Mouse (Mus musculus) heart, embryonic 14.5 days (tissue): ENCODE results near the gene Cd72. TPM values are rescaled to one million over a fixed set of nuclear protein-coding genes. Genes with fewer than 3 reads are reported as not detected.

Source experiments
- ATAC-seq: fragments of 200-750 bp; cut with Nextera tagmentation; 2 replicates; pipeline ENCODE4 v1.8.0; 2017; ENCODE audit warnings: low read depth, moderate TSS enrichment; ENCODE audit not compliant: insufficient number of reproducible peaks, insufficient read depth, low FRiP score
- H3K27ac ChIP-seq, 2 experiments: fragments of 200-500 bp in 1 of 2; fragments of 300-500 bp in 1 of 2; sonication (generic) in 1 of 2; replicated peaks in 1 of 2; 2 replicates each; pipeline ENCODE4 v1.5.1; 2012 to 2014; ENCODE audit warnings: low read depth in 2 of 2, low read length in 2 of 2, control low read depth in 1 of 2, mild to moderate bottlenecking in 1 of 2, mixed read lengths in 1 of 2; ENCODE audit not compliant: control insufficient read depth in 1 of 2, insufficient read depth in 1 of 2
- H3K27me3 ChIP-seq: fragments of 300-500 bp; sonication (generic); 2 replicates; pipeline ENCODE4 v1.6.1; 2014; ENCODE audit warnings: mild to moderate bottlenecking, low read length, control low read depth; ENCODE audit not compliant: control insufficient read depth, insufficient read depth
- H3K36me3 ChIP-seq: fragments of 300-500 bp; sonication (generic); 2 replicates; pipeline ENCODE4 v1.6.1; 2014; ENCODE audit warnings: mild to moderate bottlenecking, control low read depth, low read length, mixed read lengths; ENCODE audit not compliant: control insufficient read depth, insufficient read depth
- H3K4me1 ChIP-seq, 2 experiments: fragments of 200-500 bp in 1 of 2; fragments of 300-500 bp in 1 of 2; sonication (generic) in 1 of 2; 2 replicates each; pipeline ENCODE4 v1.6.1; 2012 to 2014; ENCODE audit warnings: low read length in 2 of 2, control low read depth in 1 of 2, mixed read lengths in 1 of 2; ENCODE audit not compliant: control insufficient read depth in 2 of 2, insufficient read depth in 2 of 2
- H3K4me2 ChIP-seq: fragments of 300-500 bp; sonication (generic); 2 replicates; pipeline ENCODE4 v1.6.1; 2014; ENCODE audit warnings: mild to moderate bottlenecking, low read length
- H3K4me3 ChIP-seq, 2 experiments: fragments of 200-500 bp in 1 of 2; fragments of 300-500 bp in 1 of 2; sonication (generic) in 1 of 2; 2 replicates each; pipeline ENCODE4 v1.5.1; 2012 to 2014; ENCODE audit warnings: low read length in 2 of 2, mild to moderate bottlenecking in 2 of 2, control low read depth in 1 of 2, low read depth in 1 of 2, moderate library complexity in 1 of 2; ENCODE audit not compliant: control insufficient read depth in 1 of 2, insufficient read depth in 1 of 2
- H3K9ac ChIP-seq: fragments of 300-500 bp; sonication (generic); 2 replicates; pipeline ENCODE4 v1.6.1; 2014; ENCODE audit warnings: mild to moderate bottlenecking, low read length
- H3K9me3 ChIP-seq: fragments of 300-500 bp; sonication (generic); 2 replicates; pipeline ENCODE4 v1.6.1; 2016; ENCODE audit warnings: low read length, control low read depth; ENCODE audit not compliant: control insufficient read depth
- WGBS: fragments of 180-500 bp; shearing (Covaris S2); extraction: QIAGEN DNeasy Blood & Tissue Kit; methylation state at CpG from one replicate; pipeline ENCODE4 v1.1.7; 2014; 5-methylcytosine and 5-hydroxymethylcytosine counted together
- polyA plus RNA-seq: library from polyadenylated mRNA; unstranded; fragments of >200 nt; fragmentation: Nextera tagmentation; extraction: Ambion mirVana; gene quantifications from 2 replicates; pipeline ENCODE4 v1.2.1, GENCODE M21; 2014

Cd72 gene
- polyA plus RNA-seq, 1 experiment from 2014 or later = 3.1 TPM

DNA sequence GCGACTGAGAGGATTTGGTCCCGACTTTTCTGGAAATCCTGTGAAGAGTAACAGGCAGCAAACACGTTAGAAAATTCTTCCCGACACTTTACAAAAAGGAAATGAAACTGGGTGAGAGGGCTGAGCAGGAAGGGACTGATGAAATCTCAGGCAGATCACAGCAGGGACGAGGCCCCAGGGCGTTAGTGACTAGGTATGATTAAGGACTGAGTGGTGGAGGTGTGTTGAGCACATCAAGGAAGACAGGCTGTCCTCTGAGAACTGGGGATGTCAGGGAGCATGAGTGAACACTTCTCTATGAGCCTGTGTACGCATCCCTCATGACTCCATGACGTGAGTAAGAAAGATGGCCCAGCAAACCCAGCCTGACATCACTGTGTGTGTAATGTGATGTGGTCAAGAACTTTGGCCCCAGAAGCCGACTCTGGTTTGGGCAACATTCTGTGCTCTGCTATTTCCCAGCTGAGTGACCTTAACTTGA lies 34.6 kb downstream of the Cd72 start:
- no peaks in the 10 kb centered on the region for H3K27me3 ChIP-seq
- H3K4me2 ChIP-seq = no peak overlapping the region
- peaks cover 69% of the 10 kb centered on the region for H3K36me3 ChIP-seq
- no peaks in the 10 kb centered on the region for H3K9me3 ChIP-seq
- no peak for ATAC-seq
- H3K4me1 ChIP-seq = peaks cover 6 to 24% of the 10 kb centered on the region in 2 experiments; a peak in 3 of 4 replicates
- no peak overlapping the region for H3K4me3 ChIP-seq
- 0 out of 4 replicates have a peak overlapping the region, but pooled peaks of 1 of the 2 experiments have one; percentile 1 for H3K27ac ChIP-seq
- WGBS = 62% methylated on average over 9 of the region's 9 CpGs
- no peak overlapping the region for H3K9ac ChIP-seq

DNA sequence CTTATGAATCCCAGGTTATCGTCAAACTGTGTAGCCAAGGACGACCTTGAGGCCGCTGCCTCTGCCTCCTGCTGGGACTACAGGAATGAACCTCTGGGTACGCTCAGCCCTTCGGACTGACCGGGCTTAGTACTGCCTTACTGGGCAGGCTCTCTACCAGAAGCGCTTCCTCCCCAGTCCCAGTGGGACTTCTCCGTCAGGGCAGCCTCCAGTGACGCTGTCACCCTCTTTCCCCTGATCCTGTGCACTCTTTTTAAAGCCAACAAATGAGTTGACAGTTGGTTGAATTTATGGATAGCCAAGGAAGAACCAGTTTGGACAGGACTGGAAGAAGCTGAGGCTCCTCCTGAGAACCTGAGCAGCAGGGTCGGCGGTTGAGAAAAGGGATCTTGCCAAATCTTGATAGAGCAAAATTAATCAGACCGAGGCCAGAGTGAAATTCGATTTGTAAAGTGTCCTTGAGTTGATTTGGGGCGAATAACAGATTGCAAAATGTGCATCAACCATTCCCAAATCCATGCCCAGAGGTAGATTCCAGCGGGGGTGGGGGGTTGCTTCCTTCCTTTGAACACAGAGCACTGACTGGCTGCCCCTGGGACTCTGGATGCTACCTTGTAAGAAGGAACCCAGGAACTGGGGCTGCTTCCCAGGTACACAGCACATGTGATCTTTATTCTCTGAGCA lies 35.3 kb downstream of the Cd72 start:
- H3K4me3 ChIP-seq = no peak overlapping the region
- ATAC-seq = no peak
- H3K9ac ChIP-seq = no peak overlapping the region
- H3K36me3 ChIP-seq = peaks cover 68% of the 10 kb centered on the region
- 49% methylated on average over 15 of the region's 15 CpGs for WGBS
- H3K4me2 ChIP-seq = no peak overlapping the region
- H3K9me3 ChIP-seq = no peaks in the 10 kb centered on the region
- peaks cover 6 to 24% of the 10 kb centered on the region in 2 experiments; a peak in 3 of 4 replicates for H3K4me1 ChIP-seq
- no peaks in the 10 kb centered on the region for H3K27me3 ChIP-seq
- no peak overlapping the region for H3K27ac ChIP-seq

DNA sequence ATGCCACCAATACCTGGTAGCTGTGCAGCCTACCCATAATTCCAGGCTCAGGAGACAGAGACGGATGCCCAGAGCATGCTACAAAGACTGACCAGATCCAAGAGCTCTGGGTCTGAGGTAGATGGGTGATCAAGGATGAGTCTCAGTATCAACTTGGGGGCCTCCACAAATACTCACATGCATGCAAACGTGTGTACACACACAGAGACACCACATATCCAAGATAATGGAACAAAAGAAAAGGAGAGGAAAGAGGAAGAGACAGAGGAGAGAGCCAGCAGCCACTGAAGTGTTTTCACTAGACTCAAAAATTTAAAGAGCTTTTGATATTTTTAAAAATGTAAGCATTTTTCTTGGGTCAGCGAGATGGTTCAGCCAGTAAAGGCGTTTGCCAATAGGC lies 36.0 kb downstream of the Cd72 start:
- Histone ChIP-seq H3K4me2 (no peak overlapping the region), H3K4me1 (peaks cover 6 to 24% of the 10 kb centered on the region in 2 experiments; a peak in 3 of 4 replicates), H3K9ac (no peak overlapping the region), H3K27ac (no peak overlapping the region), H3K9me3 (no peaks in the 10 kb centered on the region), H3K36me3 (peaks cover 61% of the 10 kb centered on the region), H3K4me3 (no peak overlapping the region), H3K27me3 (no peaks in the 10 kb centered on the region)
- 76% methylated on average over 4 of the region's 4 CpGs for WGBS
- no peak for ATAC-seq

DNA sequence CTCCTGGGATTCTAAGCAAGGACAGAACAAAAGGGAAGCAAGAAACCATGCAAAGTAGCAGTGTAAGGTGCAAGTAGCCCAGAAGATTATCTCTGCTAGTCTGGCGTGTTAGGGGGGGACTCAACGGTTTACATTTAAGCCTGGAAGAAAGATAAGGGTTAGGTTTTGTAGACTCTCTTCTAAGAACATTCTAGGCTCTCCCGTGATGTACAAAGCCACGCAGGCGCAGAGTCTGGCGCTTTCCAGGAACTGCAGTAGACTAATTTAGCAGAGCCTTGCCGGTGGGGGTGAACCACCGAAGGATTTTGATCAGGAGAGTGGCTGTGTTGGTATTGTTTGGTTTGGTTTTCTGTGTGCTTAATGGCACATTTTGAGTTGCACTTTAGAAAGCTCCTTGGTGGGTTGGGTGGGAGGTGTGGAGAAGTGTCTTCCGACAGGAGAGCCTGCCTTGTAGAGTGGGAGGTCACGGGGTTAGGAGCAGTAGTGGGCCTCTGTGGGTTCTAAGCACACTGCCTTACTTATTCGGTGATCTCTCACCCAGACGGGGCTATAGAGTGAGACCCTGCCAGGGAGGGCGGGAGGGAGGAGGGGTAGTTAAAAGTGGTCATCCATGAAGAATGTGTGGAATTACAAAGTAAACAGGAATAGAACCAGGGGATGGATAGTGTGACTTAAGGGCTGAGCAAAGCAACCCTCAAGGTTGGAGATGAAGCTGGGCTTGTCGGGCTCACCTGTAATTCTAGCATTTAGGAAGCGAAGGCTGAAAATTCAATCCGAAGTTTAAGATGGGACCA lies 37.0 kb downstream of the Cd72 start:
- Histone ChIP-seq H3K27me3 (no peaks in the 10 kb centered on the region), H3K36me3 (peaks cover 51% of the 10 kb centered on the region), H3K4me1 (peaks cover 8 to 24% of the 10 kb centered on the region in 2 experiments; a peak in 3 of 4 replicates), H3K9me3 (no peaks in the 10 kb centered on the region), H3K27ac (peak overlapping the region; percentile 41 to 49; a peak in 2 of 4 replicates), H3K4me3 (no peak overlapping the region), H3K4me2 (no peak overlapping the region), H3K9ac (no peak overlapping the region; the same call in 1 of the 2 replicates)
- ATAC-seq = no peak
- 59% methylated on average over 16 of the region's 16 CpGs for WGBS

DNA sequence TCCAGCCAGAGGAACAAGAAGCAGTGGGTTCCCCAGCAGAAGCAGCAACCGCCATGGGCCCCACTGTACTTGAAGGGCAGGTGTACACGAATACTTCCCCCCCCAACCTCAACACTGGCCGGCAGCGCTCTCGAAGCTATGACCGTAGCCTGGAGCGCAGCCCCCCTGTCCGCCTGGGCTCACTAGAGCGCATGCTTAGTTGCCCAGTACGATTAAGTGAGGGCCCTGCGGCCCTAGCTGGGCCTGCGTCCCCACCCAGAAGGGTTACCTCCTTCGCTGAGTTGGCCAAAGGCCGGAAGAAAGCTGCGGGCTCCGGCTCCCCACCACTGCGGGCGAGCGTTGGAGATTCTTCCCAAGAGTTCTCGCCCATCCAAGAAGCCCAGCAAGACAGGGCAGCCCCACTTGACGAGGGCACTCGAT lies 38.3 kb downstream of the Cd72 start:
- H3K4me1 ChIP-seq = peaks cover 8 to 24% of the 10 kb centered on the region in 2 experiments; a peak in 3 of 4 replicates
- H3K27me3 ChIP-seq = no peaks in the 10 kb centered on the region
- no peak overlapping the region for H3K4me3 ChIP-seq
- no peaks in the 10 kb centered on the region for H3K9me3 ChIP-seq
- H3K36me3 ChIP-seq = peaks cover 39% of the 10 kb centered on the region
- WGBS = 94% methylated on average over 22 of the region's 22 CpGs
- no peak overlapping the region for H3K4me2 ChIP-seq
- no peak for ATAC-seq
- no peak overlapping the region for H3K27ac ChIP-seq
- no peak overlapping the region for H3K9ac ChIP-seq

DNA sequence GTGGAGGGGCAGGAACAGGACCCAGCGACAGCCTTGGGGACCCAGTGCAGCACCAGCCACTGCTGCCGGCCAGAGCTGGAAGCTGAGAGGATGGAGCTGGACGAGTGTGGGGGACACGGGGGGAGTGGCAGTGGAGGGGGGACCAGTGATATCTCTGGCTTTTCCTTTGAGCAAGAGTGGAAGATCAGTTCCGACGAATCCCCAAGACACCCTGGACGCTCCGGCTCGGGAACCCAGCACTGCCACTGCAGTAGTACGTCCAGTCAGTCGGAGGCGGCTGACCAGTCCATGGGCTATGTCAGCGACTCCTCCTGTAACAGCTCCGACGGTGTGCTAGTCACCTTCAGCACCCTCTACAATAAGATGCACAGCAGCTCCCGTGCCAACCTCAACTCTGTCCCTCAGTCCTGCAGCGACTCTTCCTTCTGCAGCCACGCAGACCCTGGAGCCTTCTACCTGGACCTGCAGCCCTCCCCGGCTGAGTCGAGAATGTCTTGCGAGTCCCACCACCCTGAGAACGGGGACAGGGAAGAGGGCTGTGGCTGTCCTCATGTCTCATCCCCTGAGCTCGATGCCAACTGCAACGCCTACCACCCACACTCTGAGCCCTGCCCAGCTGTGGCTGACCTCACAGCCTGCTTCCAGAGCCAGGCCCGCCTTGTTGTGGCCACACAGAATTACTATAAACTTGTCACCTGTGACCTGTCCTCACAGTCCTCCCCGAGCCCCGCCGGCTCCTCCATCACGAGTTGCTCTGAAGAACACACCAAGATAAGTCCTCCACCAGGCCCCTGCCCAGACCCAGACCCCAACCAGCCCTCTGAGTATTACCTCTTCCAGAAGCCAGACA lies 39.0 kb downstream of the Cd72 start:
- H3K4me3 ChIP-seq = no peak overlapping the region
- ATAC-seq = no peak
- no peak overlapping the region for H3K4me2 ChIP-seq
- H3K4me1 ChIP-seq = peaks cover 8 to 24% of the 10 kb centered on the region in 2 experiments; a peak in 3 of 4 replicates
- H3K9me3 ChIP-seq = no peaks in the 10 kb centered on the region
- no peak overlapping the region for H3K27ac ChIP-seq
- no peaks in the 10 kb centered on the region for H3K27me3 ChIP-seq
- no peak overlapping the region for H3K9ac ChIP-seq
- 83% methylated on average over 29 of the region's 29 CpGs for WGBS
- H3K36me3 ChIP-seq = peaks cover 39% of the 10 kb centered on the region

DNA sequence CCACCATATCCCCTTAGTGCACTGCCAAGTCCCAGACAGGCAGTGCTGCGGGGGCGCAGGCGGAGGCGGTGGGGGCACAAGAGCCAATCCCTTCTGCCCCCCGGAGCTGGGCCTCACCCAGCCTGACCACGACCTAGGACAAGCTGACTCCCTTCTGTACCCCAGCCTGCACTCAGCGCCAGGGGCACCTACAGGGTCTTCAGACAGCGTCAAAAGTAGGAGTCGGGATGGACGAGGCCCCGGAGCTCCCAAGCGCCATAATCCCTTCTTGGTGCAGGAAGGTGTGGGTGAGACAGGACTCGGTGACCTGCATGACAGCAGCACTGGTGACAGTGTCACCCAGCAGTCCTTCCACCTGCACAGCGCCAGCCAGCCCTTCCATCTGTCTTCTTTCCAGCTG lies 39.7 kb downstream of the Cd72 start:
- ATAC-seq = no peak
- Histone ChIP-seq H3K27me3 (no peaks in the 10 kb centered on the region), H3K36me3 (peaks cover 39% of the 10 kb centered on the region), H3K9me3 (no peaks in the 10 kb centered on the region), H3K9ac (no peak overlapping the region), H3K4me2 (no peak overlapping the region), H3K4me3 (no peak overlapping the region), H3K4me1 (peaks cover 8 to 19% of the 10 kb centered on the region in 2 experiments; a peak in 3 of 4 replicates), H3K27ac (no peak overlapping the region)
- 89% methylated on average over 14 of the region's 14 CpGs for WGBS
